Mouse (Mus musculus) cortical plate, adult 2 months (tissue): ENCODE data around the gene Brwd3. TPM values are rescaled to one million over a fixed set of nuclear protein-coding genes. Genes with fewer than 3 reads are reported as not detected.
A peak's percentile ranks its signal among the peaks of the same experiment; 100 is the strongest.

Source experiments
- H3K27ac ChIP-seq: fragments of 200-500 bp; 2 replicates; pipeline ENCODE4 v1.5.1; 2012; ENCODE audit warnings: low read length, control low read depth, inconsistent platforms; ENCODE audit not compliant: insufficient read depth
- H3K4me1 ChIP-seq: fragments of 200-500 bp; 2 replicates; pipeline ENCODE4 v1.6.1; 2011; ENCODE audit warnings: low read length; ENCODE audit not compliant: control insufficient read depth, insufficient read depth
- H3K4me3 ChIP-seq: fragments of 200-500 bp; 2 replicates; pipeline ENCODE4 v1.5.1; 2011; ENCODE audit warnings: mild to moderate bottlenecking, low read length, control low read depth; ENCODE audit not compliant: insufficient read depth
- CTCF ChIP-seq: fragments of 200-500 bp; IDR thresholded peaks from 2 replicates; pipeline ENCODE4 v1.5.1; 2011; ENCODE audit warnings: mild to moderate bottlenecking, control low read depth, low read length; ENCODE audit not compliant: insufficient read depth; ENCODE audit errors: extremely low read depth
- POLR2A ChIP-seq: fragments of 200-500 bp; IDR thresholded peaks from 2 replicates; pipeline ENCODE4 v1.6.1; 2011; ENCODE audit warnings: mild to moderate bottlenecking, low read length, control low read depth; ENCODE audit not compliant: insufficient read depth; ENCODE audit errors: extremely low read depth
- polyA plus RNA-seq: library from polyadenylated mRNA; depleted of rRNA; stranded (reverse); fragments of >200 nt; gene quantifications from 2 replicates; pipeline ENCODE4 v1.2.3, GENCODE M21; 2012; rRNA removed

The Brwd3 gene
- 2.9 and 3.0 TPM in 2 replicates for polyA plus RNA-seq

DNA sequence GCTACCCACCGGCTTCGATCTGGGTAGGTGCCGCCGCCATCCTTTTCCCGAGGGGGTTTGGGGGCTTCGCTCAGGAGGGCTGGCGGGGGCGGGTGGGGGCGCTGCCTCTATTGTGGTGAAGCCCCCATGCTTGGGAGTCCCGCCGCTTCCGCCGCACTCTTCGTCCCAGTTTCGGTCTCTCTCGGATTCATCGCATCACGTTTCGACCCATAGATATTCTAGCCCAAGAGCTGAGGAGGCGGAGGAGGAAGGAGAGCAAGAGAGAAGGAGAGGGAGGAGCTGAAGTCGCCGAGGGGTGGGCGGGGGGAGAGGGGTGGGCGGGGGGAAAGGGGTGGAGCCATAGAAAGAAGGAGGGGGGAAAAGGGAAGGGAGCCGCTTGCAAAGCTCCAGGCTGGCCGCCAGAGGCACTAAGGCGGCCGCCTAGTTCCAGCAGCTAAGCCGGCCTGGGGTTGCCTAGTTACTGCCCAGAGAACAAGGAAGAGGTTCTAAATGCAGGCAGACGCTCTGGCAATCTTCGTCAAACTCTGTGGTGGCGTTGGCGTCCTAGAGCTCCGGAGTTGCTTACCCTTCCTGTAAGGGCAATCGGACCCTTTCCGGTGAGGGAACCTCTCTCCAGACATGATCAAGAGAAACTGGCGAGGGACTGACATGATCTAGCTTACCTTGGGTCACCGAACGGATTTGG is at the start of gene Brwd3:
Gene Brwd3 (minus strand): TSS at position 283 of the 685 bp plus-strand sequence.
- TF ChIP-seq POLR2A (peak; percentile 61), CTCF (no peak)
- peak within 1 kb of the TSS; percentile 62 for H3K4me3 ChIP-seq
- no peaks in the 10 kb centered on the region for H3K4me1 ChIP-seq
- 0 out of 2 replicates have a peak within 1 kb of the TSS, but pooled peaks have one; percentile 51 for H3K27ac ChIP-seq

DNA sequence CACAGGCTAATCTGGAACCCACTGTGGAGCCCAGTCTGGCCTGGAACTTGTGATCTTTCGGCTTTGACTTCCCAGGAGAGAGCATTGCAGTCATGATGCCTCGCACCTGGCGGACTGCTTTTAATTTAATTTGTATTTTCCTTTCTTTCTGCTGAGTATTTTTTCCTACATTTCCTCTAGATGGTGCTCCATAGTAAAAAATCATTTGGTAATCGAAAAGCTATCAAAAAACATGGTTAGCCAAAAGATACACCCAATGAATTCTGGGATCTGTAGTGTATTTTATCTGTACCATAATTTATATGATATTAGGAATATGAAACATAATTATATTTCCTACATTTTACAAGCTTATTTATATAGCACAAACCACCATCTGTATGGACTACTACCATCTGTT is 28.5 kb upstream of the Brwd3 start:
- Histone ChIP-seq H3K27ac (no peak overlapping the region), H3K4me1 (no peaks in the 10 kb centered on the region), H3K4me3 (no peak overlapping the region)
- no peak for TF ChIP-seq POLR2A
- TF ChIP-seq CTCF, result no peak

DNA sequence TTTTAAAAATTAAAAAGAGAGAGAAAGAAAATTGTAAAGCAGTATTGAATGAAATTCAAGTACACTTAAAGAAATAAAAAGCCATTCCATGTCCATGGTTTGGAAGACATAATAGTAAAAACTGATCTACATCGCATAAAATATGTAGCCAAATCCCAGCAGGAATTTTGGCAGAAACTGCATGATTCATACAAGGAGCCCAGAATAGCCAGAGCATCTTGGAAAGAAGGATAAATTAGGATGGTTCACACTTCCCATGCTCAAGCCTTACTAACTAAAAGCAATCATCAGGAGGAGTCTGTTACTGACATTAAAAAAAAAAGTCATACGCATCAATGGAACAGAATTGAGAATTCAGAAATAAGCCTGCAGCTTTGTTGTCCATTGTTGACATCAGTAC is 8.5 kb upstream of the Brwd3 start:
- TF ChIP-seq CTCF (no peak), POLR2A (no peak)
- H3K4me1 ChIP-seq, result no peaks in the 10 kb centered on the region
- H3K4me3 ChIP-seq, result no peak overlapping the region
- H3K27ac ChIP-seq, result no peak overlapping the region

DNA sequence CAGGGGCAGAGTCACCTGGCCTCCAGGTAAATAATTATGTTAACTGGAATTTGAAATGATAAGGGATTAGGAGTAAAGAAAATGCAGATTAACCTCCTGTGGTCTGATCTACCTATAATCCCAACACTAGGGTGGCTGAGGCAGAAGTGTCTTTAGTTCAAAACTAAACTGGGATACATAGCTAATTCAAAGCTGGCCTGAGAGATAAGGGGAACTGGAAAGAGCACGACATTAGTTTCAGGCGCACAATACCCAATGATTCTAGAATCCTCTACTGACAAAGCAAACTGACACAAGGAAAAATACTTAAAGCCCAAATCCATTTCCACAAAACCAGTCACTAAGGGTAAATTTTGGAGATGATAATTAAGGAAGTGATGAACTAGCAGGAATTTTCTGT is 2.2 kb upstream of the Brwd3 start:
- TF ChIP-seq POLR2A, result no peak
- TF ChIP-seq CTCF, result no peak
- H3K27ac ChIP-seq, result no peak overlapping the region
- H3K4me1 ChIP-seq, result no peaks in the 10 kb centered on the region
- no peak overlapping the region for H3K4me3 ChIP-seq

DNA sequence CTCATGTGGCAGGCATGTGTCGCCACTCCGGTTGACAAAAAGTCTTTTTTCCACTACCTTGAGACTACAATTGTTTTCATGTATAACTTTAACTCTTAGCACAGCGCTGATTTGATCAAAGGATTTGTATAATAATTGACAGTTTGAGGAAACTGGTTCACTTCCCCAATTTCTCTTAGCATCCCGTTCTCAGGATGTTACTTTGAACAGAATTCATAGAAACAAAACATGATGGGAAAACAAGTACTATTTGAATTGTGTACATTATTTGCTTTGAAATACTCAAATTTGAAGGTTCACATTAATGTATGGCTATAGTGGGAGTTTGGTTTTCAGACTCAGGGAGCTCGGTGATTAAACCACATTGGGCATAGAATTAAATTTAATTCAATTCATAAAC is 1.1 kb upstream of the Brwd3 start:
- no peak overlapping the region for H3K4me3 ChIP-seq
- no peaks in the 10 kb centered on the region for H3K4me1 ChIP-seq
- no peak overlapping the region for H3K27ac ChIP-seq
- TF ChIP-seq POLR2A, result no peak
- TF ChIP-seq CTCF, result no peak

DNA sequence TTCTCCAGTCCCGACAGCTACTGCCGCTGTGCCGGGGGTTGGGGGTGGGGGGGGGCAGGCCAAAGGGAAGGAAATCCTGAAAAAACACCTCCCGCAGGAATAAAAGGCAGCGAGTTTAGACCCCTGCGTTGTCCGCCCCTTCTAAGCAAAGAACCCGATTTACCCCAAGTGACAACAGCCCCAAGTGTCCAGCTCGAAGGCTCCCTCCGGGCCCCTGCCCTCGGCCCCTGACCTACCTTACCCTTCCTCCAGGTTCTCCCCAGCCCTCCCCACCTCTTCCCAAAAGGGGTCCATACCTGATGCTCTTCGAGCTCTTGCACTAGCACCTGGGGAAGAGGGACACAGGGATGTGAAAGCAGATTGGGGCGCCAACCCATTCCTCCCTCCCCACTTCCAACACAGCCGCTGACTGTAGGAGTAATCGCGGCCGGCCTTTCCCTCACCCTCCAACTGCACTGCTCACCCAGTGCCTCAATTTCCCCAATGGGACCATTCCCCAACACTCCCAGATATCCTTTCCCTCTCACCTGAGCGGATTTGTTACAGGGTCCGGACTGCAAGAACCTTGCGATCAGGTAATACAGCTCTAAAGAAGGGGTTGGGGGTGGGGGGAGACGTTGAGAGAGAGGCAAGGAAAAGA is 671 bp downstream of the Brwd3 start:
- no peaks in the 10 kb centered on the region for H3K4me1 ChIP-seq
- TF ChIP-seq POLR2A (no peak), CTCF (no peak)
- peak overlapping the region; percentile 62 for H3K4me3 ChIP-seq
- 0 out of 2 replicates have a peak overlapping the region, but pooled peaks have one; percentile 51 for H3K27ac ChIP-seq

DNA sequence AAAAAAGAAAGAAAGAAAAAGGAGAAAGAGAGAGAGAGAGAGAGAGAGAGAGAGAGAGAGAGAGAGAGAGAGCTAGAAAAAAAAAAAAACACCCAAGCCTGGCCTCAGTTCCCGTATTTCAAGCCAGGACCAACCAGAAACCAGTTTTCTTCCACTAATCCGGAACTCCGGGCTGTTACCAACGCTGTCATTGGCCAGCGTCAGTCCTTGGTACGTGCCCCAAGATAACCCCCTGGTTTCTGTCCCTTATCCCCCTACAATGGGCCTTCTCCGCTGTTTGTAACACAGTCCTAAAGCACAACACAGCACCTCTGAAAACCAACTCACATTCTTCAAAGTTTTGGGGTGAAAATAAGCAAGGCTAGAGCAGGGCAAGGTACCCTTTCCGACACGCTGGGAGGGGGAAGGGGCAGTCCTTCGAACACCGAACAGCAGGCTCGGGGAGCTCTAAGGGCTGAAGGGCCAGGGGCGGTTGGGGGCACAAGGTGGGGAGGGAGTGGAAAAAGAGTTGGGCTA is 1.4 kb downstream of the Brwd3 start:
- H3K4me1 ChIP-seq, result no peaks in the 10 kb centered on the region
- TF ChIP-seq CTCF, result no peak
- peak overlapping the region; percentile 82 for H3K27ac ChIP-seq
- peak overlapping the region; percentile 62 for H3K4me3 ChIP-seq

DNA sequence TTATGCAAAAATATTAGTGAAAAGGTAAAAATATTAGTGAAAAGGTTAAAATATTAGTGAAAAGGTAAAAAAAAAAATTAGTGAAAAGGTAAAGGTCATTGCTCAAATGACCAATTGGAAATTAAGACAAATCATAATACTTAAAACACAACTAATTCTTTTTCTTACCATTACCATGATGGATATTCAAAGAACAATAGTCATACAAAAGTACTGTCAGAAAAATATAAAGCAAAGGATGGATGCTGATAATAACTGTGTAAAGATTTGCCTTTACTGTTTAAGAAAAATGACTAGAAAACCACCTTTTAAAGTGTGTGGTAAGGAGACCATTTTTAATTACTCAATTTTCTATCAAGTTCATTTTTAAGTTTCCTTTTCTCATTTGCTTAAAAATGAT is 2.9 kb downstream of the Brwd3 start:
- no peak for TF ChIP-seq CTCF
- no peak for TF ChIP-seq POLR2A
- no peaks in the 10 kb centered on the region for H3K4me1 ChIP-seq
- no peak overlapping the region for H3K27ac ChIP-seq
- no peak overlapping the region for H3K4me3 ChIP-seq

DNA sequence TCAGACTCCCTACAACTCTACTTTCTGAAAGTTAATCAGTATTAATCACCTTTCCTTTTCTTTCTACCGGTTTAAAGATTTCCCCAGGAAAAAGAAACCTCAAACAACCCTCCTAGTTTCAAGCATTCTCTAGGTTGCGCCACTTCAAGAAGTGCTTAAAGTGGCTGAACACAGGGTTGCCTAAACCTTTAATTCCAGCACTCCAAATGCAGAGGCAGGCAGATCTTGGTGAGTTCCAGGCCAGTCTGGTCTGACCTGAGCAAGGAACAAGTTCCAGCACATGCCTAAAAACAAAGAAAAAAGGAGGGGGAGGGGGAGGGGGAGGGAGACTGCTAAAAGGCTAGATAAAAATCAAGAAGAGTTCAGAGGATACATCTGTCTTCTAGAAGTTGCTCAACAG is 6.1 kb downstream of the Brwd3 start:
- no peak overlapping the region for H3K27ac ChIP-seq
- TF ChIP-seq POLR2A, result no peak
- no peak for TF ChIP-seq CTCF
- no peaks in the 10 kb centered on the region for H3K4me1 ChIP-seq
- no peak overlapping the region for H3K4me3 ChIP-seq

DNA sequence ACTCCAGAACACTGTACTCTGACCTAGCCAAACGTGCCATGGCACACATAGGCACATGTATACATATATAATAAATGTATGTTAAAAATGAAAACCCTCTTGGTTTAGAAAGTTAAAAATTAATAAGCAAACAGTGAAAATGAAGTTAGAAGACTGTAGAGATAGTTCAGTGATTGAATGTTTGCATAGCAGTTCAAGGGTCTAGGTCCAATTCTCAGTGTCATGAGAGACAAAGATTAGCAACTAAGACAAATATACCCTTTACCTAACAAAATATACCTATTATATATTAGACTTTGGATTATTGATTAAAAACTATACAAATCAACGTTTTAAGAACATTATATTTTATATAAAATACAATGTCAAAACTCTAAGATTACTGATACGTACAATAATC is 36.9 kb downstream of the Brwd3 start:
- Histone ChIP-seq H3K27ac (no peak overlapping the region), H3K4me1 (no peaks in the 10 kb centered on the region), H3K4me3 (no peak overlapping the region)
- no peak for TF ChIP-seq CTCF
- TF ChIP-seq POLR2A, result no peak

DNA sequence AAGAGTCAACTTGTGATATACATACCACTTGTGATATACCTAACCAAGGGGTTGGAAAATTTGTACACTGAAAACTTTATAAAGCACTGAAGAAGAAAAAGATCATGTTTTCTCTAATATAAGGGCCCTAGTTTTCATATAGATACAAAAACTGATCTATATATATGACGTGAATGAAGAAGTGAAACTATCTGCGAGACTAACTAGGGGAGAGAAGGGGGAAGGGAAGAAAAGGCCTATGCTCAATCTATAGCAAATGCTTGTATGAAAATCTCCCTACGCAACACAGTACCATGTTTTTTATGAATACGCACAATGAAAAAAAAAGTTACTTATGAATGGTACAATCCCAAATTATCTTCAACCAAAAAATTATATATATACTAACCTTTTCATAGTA is 50.4 kb downstream of the Brwd3 start:
- Histone ChIP-seq H3K27ac (no peak overlapping the region), H3K4me1 (no peaks in the 10 kb centered on the region), H3K4me3 (no peak overlapping the region)
- no peak for TF ChIP-seq CTCF
- no peak for TF ChIP-seq POLR2A
